Mouse (Mus musculus) kidney, postnatal 0 days (tissue): ENCODE data around the gene Gm43951. TPM values are rescaled to one million over a fixed set of nuclear protein-coding genes. Genes with fewer than 3 reads are reported as not detected.

ENCODE experiments used
- ATAC-seq: fragments of 200-750 bp; cut with Nextera tagmentation; replicated peaks from 2 replicates; pipeline ENCODE4 v1.8.0; 2017; ENCODE audit warnings: low read depth, moderate number of reproducible peaks, moderate TSS enrichment, moderate library complexity; ENCODE audit not compliant: low FRiP score
- DNase-seq: peaks from one replicate; pipeline ENCODE4 v3.0.0-alpha.2; 2016; ENCODE audit warnings: low spot score
- H3K27ac ChIP-seq: fragments of 300-500 bp; sonication (generic); 2 replicates; pipeline ENCODE4 v1.5.1; 2014; ENCODE audit warnings: mild to moderate bottlenecking
- H3K27me3 ChIP-seq: fragments of 300-500 bp; sonication (generic); 2 replicates; pipeline ENCODE4 v1.6.1; 2014; ENCODE audit warnings: low read length, mixed read lengths; ENCODE audit not compliant: insufficient read depth
- H3K36me3 ChIP-seq: fragments of 300-500 bp; sonication (generic); 2 replicates; pipeline ENCODE4 v1.6.1; 2014; ENCODE audit warnings: low read length, mixed read lengths; ENCODE audit not compliant: insufficient read depth
- H3K4me1 ChIP-seq: fragments of 300-500 bp; sonication (generic); replicated peaks from 2 replicates; pipeline ENCODE4 v1.6.1; 2014; ENCODE audit warnings: antibody characterized with exemption, low read length, mixed read lengths; ENCODE audit not compliant: insufficient read depth
- H3K4me2 ChIP-seq: fragments of 300-500 bp; sonication (generic); 2 replicates; pipeline ENCODE4 v1.6.1; 2014; ENCODE audit warnings: mild to moderate bottlenecking, low read length, moderate library complexity, mixed read lengths
- H3K4me3 ChIP-seq: fragments of 300-500 bp; sonication (generic); replicated peaks from 2 replicates; pipeline ENCODE4 v1.5.1; 2014; ENCODE audit warnings: low read depth, low read length
- H3K9ac ChIP-seq: fragments of 300-500 bp; sonication (generic); 2 replicates; pipeline ENCODE4 v1.6.1; 2014; ENCODE audit warnings: low read depth, low read length
- H3K9me3 ChIP-seq: fragments of 300-500 bp; sonication (generic); replicated peaks from 2 replicates; pipeline ENCODE4 v1.6.1; 2016; ENCODE audit warnings: low read length, inconsistent platforms, mixed read lengths
- CTCF ChIP-seq: IDR thresholded peaks from 2 replicates; pipeline ENCODE4 v1.5.1; 2016; ENCODE audit warnings: antibody characterized with exemption, low read depth, mild to moderate bottlenecking, moderate library complexity
- WGBS: fragments of 180-500 bp; shearing (Covaris S2); extraction: QIAGEN DNeasy Blood & Tissue Kit; methylation state at CpG from one replicate; pipeline ENCODE4 v1.1.7; 2014; 5-methylcytosine and 5-hydroxymethylcytosine counted together
- polyA plus RNA-seq: library from polyadenylated mRNA; unstranded; fragments of >200 nt; fragmentation: Nextera tagmentation; extraction: Ambion mirVana; gene quantifications from 2 replicates; pipeline ENCODE4 v1.2.1, GENCODE M21; 2015

Gene Gm43951
- polyA plus RNA-seq, 1 experiment from 2014 or later, result 0.05 TPM

DNA sequence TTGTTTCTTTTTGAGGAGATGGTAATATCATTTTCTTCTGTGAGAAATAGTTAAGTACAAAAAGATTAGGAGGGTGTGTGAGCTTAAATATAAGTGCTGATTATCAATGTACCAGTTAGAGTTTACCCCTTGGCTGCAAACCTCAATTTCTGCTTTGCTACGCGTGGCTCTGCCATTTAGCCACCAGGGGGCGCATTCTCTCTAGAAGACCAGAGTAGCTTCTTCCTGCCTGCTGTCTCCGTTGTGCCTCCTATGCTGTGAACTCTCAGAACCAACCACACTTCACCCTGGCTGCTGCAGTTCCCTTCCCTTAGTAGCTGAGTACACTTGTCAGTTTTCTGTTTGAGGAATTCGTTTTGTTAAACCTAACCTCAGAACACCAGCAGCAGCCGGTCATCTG is 14.6 kb upstream of the Gm43951 start:
- Histone ChIP-seq H3K4me1 (no peaks in the 10 kb centered on the region), H3K9ac (no peak overlapping the region), H3K27ac (no peak overlapping the region), H3K27me3 (no peaks in the 10 kb centered on the region), H3K9me3 (no peaks in the 10 kb centered on the region), H3K4me2 (no peak overlapping the region), H3K4me3 (no peak overlapping the region), H3K36me3 (no peaks in the 10 kb centered on the region)
- ATAC-seq, result no peak
- peak; percentile 89 for DNase-seq
- WGBS, result 15% methylated on average over 6 of the region's 6 CpGs
- TF ChIP-seq CTCF, result peak; percentile 96

DNA sequence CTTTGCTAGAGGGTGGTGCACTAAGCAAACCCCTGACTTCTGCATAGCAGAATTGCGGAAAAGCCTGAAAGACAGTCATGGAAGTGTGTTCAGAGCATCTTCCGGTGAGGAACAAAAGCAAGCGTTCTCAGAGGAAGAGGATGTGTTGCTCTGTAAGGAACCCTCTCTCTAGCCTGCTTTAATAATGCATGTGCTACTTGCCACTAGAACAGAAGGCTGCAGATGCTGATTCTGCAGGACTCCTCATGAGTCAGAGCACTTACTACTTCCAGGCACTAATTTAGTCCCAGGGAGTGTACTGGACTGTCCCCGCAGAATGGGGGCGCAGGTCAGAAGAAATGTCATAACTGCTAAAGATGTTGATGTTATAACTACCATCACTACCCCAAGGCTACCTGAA is 10.5 kb upstream of the Gm43951 start:
- Histone ChIP-seq H3K27ac (no peak overlapping the region), H3K4me2 (no peak overlapping the region), H3K4me1 (peaks cover 5% of the 10 kb centered on the region), H3K9ac (no peak overlapping the region), H3K4me3 (no peak overlapping the region), H3K27me3 (no peaks in the 10 kb centered on the region), H3K9me3 (no peaks in the 10 kb centered on the region), H3K36me3 (no peaks in the 10 kb centered on the region)
- DNase-seq (no peak), ATAC-seq (no peak)
- no peak for TF ChIP-seq CTCF
- WGBS, result 79% methylated on average over 5 of the region's 5 CpGs

DNA sequence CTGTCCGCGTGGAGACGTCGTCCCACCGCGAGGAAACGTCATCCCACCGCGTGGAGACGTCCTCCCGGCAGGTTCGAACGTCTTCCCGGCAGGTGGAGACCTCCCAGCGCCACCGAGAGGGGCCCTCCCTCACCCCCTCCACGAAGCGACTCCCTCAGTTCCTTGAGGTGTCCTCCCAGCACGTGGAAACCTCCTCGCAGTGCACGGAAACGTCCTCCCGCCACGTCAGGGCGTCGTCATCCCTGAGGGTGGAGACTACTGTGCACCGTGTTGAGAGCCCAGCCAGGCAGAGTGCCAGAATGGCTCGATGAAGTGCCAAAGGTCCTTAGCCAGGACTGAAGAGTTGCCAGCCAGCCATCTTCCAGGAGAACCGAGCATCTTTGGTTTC is 8.8 kb upstream of the Gm43951 start, which contains the start of gene Med31:
Gene Med31, minus strand, starts transcription at position 183 of the 388 bp plus-strand sequence.
- Histone ChIP-seq H3K9me3 (no peaks in the 10 kb centered on the region), H3K4me3 (peak within 1 kb of the TSS; percentile 57), H3K27ac (peak within 1 kb of the TSS; percentile 60), H3K27me3 (no peaks in the 10 kb centered on the region), H3K9ac (peak within 1 kb of the TSS; percentile 63), H3K4me2 (peak within 1 kb of the TSS; percentile 91), H3K4me1 (peaks cover 5% of the 10 kb centered on the region), H3K36me3 (peaks cover 5% of the 10 kb centered on the region; the same call in 1 of the 2 replicates)
- ATAC-seq, result peak; percentile 81
- under 1% methylated on average over 29 of the region's 29 CpGs for WGBS
- DNase-seq, result peak; percentile 55
- TF ChIP-seq CTCF, result no peak

DNA sequence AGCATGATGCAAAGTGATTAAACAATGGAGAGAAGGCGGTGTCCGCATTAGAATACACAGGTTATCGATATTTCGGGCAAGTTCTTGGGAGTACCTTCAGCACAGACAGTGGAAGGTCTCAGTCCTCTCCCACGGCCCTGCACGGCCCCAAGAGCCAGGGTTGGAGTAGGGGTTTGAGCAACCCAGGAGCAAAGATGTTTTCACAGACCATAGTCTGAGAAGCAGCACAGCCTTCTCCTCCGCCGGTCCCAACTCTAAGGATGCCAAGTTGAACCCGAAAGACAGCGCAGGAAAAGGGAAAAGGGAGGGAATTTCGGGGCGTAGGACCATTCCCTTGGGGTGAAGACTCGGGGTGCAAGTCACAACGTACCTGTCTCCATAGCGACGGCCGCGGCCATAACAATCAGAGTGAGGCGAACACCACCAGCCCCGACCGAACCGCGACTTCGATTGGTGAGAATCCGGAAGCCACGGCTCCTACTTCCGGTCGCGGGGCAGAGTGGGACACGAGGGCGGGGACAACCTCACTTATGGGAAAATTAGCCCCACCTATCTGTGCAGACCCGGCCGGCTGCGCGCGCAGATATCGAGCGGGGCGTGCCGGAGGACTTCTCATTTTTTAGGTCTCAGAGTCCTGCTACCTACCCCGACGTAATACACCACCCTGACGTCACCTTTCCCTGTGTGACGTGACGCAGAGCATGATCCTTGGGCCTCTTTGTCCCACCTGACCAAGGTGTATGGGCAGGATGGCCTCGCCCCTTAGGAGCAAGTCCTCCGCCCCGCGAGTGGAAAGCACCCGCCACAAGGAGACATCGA is 8.2 kb upstream of the Gm43951 start:
- WGBS, result under 1% methylated on average over 51 of the region's 51 CpGs
- peak overlapping the region; percentile 57 for H3K4me3 ChIP-seq

DNA sequence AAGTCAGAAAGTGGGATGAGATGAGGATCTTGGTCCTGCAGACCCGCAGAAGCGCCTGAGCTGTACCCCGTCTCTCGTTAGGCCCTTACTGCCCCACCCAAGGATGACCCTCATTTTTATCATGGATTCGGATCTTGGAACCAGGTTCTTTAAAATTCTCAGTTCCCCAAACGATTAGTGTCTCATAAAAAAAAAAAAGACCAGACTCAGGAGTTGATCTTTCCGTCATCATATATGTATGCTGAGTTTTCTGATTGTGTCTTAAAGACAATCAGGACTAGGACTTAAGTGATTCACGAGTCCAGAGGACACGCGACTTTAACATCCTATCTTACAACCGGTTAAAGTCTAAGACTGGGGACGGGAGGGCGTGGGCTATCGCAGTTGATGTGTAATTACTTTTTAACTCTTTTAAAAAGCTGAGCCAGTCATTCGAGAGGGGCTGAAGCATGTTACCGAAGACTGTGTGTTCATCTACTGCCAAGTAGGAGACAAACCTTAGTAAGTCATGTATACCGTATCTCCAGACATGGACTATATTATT is 1.3 kb upstream of the Gm43951 start:
- H3K27ac ChIP-seq, result peak overlapping the region; percentile 73
- DNase-seq, result peak; percentile 24
- no peaks in the 10 kb centered on the region for H3K27me3 ChIP-seq
- H3K36me3 ChIP-seq, result peaks cover 8% of the 10 kb centered on the region; the same call in 1 of the 2 replicates
- no peaks in the 10 kb centered on the region for H3K9me3 ChIP-seq
- 9% methylated on average over 17 of the region's 17 CpGs for WGBS
- no peak for TF ChIP-seq CTCF
- H3K4me2 ChIP-seq, result peak overlapping the region; percentile 91
- 0 out of 2 replicates have a peak, but pooled peaks cover 10% of the 10 kb centered on the region for H3K4me1 ChIP-seq
- peak overlapping the region; percentile 81 for H3K9ac ChIP-seq
- ATAC-seq, result no peak
- peak overlapping the region; percentile 92 for H3K4me3 ChIP-seq

More for the DNA sequence above, 8.2 kb upstream of the Gm43951 start:
- Histone ChIP-seq H3K4me1 (peaks cover 5% of the 10 kb centered on the region), H3K9ac (peak overlapping the region; percentile 63), H3K9me3 (no peaks in the 10 kb centered on the region), H3K27ac (peak overlapping the region; percentile 60), H3K36me3 (peaks cover 8% of the 10 kb centered on the region; the same call in 1 of the 2 replicates), H3K4me2 (peak overlapping the region; percentile 91), H3K27me3 (no peaks in the 10 kb centered on the region)
- ATAC-seq (peak; percentile 94), DNase-seq (peak; percentile 98)
- 0 out of 2 replicates have a peak, but pooled peaks have one; percentile 34 for TF ChIP-seq CTCF

DNA sequence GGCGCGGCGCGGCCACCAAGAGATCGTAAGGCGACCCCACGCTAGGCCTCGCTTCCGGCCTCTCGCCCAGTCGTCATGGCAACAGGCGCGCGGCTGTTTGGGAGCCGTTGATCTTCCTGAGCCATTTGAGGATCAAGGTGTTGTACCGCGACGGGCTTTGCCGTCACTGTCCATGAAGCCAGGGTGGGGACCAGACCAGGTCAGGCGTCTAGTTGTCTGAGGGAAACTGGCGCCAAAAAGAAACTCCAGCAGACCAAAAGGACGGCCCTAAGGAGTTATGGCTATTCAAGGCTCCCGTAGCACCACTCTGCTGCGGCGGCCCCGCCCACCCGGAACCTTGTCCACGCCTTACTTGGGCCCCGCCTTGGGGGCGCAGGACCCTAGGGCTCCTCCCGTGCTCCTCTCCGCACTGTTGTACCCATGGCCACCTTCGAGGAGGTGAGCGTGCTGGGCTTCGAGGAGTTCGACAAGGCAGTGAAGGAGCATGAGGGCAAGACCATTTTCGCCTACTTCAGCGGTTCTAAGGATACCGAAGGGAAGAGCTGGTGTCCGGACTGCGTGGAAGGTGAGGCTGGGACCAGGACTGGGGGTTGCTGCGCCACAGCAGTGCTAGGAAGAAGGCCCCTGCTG is 679 bp upstream of the Gm43951 start, which contains the start of the genes 4933427D14Rik and Txndc17:
Gene 4933427D14Rik, minus strand, starts transcription at position 256 of the 630 bp plus-strand sequence.
Gene Txndc17, plus strand, starts transcription at position 344 of the 630 bp plus-strand sequence.
- WGBS, result under 1% methylated on average over 42 of the region's 42 CpGs
- Histone ChIP-seq H3K27me3 (no peaks in the 10 kb centered on the region), H3K9ac (peak within 1 kb of the TSS; percentile 81), H3K9me3 (no peaks in the 10 kb centered on the region), H3K27ac (peak within 1 kb of the TSS; percentile 73), H3K4me3 (peak within 1 kb of the TSS; percentile 92), H3K36me3 (peaks cover 8% of the 10 kb centered on the region; the same call in 1 of the 2 replicates), H3K4me2 (peak within 1 kb of the TSS; percentile 91), H3K4me1 (0 out of 2 replicates have a peak, but pooled peaks cover 10% of the 10 kb centered on the region)
- ATAC-seq, result peak; percentile 94
- peak; percentile 94 for DNase-seq
- TF ChIP-seq CTCF, result peak; percentile 11; the same call in 1 of the 2 replicates
